Mouse (Mus musculus): ENCODE data around the gene Raph1. TPM values are rescaled to one million over a fixed set of nuclear protein-coding genes. Genes with fewer than 3 reads are reported as not detected.
"Not testable (repeated sequence)": the region's sequence is repeated elsewhere in the genome, so short reads cannot be mapped to it uniquely, and the experiment has no call there.

Gene Raph1
- total RNA-seq, 2 experiments from 2014 or later = 95.8 to 122 TPM

GRCm38 (mm10) chr1:60565270-60565920 is 1.5 kb downstream of the Raph1 start:
- DNase-seq = peak; percentile 49 to 64

- no peak for DNase-seq
These were observed 2.2 kb downstream of the Raph1 start for GRCm38 (mm10) chr1:60564691-60565090.

DNA sequence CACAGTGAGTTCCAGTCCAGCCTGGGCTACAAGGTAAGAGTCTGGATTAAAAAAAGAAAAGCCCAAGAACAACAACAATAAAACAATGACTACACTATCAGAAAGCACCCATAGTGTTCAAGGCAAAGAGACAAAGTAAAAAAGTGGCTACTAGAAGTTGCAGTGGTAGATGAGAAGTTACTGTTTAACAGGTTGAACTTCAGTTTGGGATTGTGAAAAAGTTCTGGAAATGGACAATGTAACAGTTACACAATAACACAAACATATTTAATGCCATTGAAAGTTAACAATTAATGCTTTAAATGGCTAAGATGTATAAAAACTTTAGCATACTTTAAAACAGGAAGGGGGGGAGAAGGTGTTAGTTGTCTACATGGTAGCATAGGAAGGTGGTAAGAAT is 3.9 kb downstream of the Raph1 start:
- DNase-seq = no peak

DNA sequence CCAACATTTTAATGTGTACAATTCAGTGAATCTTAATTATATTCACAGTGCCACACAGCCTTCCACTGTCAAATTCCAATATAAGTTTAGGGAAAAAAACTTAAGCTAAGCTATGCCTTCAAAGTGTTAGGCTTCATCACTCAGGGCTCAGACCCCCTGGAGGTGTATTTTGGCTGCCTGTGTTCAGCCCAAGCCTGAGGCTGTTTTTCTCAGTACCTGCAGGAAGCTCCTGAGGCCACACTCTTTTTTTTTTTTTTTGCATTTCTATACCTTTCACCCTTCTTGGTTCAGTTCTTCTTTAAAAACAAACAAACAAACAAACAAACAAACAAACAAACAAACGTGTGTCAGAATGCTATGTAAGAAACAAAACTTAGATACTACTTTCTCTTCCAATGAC is 23.2 kb downstream of the Raph1 start:
- no peak for DNase-seq

GRCm38 (mm10) chr1:60539272-60539671 is 27.6 kb downstream of the Raph1 start:
- DNase-seq = no peak

DNA sequence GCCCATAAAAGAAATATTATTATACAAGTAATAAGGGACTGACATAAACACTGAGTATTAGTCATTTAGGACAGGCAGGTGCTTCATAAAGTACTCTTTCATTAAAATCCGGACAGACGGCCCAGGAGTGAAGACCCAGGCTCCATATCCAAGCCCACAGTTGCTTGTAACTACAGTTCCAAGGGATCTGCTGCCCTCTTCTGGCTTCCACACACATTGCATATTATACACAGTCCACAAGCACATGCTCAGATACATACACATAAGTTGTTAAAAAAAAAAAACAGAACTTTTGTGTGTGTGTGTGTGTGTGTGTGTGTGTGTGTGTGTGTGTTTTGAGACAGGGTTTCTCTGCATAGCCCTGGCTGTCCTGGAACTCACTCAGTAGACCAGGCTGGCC is 32.0 kb downstream of the Raph1 start:
- DNase-seq = peak in 1 of 2 experiments; percentile 30

- DNase-seq = no peak
These were observed 36.3 kb downstream of the Raph1 start for GRCm38 (mm10) chr1:60530636-60531035.

DNA sequence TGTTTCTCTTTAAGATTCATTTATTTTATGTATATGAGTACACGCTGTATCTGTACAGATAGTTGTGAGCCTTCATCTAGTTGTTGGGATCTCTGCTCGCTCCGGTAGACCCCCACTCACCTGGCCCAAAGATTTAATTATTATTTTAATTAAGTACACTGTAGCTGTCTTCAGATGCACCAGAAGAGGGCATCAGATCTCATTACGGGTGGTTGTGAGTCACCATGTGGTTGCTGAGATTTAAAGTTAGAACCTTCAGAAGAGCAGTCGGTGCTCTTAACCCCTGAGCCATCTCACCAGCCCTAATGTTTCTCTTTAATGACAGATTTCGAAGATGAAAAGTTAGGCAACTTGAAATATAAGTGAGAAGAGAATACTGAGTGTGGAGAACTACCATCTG is 36.8 kb downstream of the Raph1 start:
- DNase-seq = no peak

DNA sequence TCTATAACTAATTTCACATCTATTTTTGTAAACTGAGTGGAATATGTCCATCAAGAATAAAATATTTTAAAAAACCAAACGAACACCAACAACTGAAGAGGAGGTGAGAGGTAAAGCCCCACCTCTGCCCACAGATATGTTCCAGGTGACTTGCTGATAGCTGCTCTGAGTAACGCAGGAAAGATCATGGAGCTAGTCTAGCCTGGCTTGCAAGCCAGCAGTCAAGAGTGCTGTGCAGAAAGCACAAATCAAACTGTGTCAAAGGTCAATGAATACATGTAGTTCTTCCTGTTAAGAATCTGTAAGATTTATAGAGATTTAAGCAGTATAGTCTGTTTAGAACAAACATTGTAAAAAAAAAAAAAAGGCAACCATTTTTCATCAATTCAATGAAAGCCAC is 56.3 kb downstream of the Raph1 start:
- no peak for DNase-seq

GRCm38 (mm10) chr1:60503456-60503855 is 63.4 kb downstream of the Raph1 start:
- DNase-seq = no peak

GRCm38 (mm10) chr1:60493421-60493820 is 73.5 kb downstream of the Raph1 start:
- no peak for DNase-seq

DNA sequence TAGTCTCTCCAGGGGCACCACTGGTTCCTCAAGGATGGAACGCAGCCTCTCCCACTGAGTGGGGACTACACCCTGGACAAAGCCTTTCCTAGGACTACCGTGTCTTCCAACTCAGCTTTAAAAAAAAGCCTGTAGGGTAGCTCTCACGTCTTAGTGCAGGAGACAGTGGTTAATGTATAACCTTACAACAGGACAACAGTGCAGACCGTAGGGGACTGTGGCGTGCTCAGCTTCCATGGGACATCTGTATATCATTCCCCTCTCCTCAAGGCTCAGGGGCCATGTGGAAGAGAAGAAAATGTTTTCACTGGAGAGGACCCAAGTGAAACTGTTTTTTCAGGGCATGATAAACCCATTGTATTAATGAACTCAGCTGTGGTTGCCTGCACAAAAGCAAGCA is 74.5 kb downstream of the Raph1 start:
- DNase-seq = no peak

DNA sequence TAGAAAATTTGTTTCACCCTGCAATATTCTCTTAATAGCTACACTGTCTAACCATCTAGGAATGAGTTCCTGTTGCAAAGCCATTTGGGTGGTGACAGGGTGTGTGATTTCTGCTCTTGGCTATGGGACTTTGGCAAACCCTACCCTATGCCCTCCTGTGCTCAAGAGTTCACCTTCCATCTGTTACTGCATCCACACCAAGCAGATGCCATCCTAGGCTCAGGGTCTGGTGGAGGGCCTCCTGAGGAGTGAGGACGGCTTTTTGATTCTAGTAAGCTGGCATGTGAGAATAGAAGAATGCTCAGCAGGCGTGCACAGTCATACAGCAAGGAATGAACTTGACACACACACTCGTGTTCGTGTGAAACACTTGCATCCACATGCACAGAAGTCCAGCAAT is 76.4 kb downstream of the Raph1 start:
- DNase-seq = no peak

DNA sequence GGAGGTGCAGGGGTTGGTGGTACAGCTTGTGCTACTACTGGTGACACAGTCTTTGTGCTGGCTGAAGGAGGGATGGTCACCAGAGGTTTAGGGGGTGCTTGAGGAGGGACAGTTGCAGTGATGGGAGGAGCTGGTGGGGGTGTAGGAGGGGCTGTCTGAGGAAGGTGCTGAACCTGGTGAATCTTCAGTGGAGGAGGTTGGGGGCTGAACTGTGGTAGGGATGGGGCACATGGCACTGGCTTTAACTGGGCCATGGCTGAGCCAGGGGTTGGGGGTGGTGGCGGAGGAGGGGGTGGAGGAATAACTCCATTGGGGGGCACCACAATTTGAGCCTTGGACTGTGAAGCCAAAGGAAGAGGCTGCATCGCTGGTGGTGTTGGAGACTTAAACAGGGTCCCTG is 77.2 kb downstream of the Raph1 start:
- no peak for DNase-seq

DNA sequence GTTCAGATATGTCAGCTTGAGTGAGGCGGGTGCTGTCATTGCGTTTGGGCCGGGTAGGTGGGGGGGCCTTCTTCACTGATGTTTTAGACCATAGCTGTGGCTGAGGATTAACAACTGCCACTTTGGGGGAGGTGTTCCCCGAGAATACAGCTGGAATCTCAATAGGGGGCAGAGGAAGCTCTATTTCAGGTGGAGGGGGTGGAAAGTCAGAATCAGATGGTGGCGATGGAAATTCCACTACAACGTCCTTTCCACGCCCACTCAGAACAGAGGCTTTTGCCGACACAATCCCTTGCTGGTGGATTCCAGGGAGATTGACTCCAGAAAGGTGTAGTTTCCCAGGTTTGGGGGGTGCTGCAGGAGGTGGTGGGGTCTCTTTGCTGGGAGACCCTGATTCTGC is 78.3 kb downstream of the Raph1 start:
- no peak for DNase-seq

DNA sequence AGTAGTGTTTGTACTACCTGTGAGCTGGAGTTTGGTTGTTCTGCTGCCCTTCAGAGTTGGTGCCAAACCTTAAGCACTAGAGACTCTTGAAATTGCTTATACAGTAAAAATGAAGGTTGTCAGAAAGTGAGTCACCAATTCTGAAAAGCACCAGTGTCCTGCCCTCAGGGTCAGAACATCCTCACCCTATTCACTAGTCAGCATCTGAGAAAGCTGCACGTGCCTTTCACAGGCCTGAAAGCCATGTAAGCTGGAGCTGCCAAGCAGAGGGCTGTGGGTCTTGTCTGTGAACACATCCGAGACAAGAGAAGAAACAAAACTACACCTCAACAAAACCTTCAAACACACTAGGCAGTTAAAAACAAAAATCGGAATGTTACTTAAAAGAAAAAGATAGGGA is 81.3 kb downstream of the Raph1 start:
- no peak for DNase-seq

DNA sequence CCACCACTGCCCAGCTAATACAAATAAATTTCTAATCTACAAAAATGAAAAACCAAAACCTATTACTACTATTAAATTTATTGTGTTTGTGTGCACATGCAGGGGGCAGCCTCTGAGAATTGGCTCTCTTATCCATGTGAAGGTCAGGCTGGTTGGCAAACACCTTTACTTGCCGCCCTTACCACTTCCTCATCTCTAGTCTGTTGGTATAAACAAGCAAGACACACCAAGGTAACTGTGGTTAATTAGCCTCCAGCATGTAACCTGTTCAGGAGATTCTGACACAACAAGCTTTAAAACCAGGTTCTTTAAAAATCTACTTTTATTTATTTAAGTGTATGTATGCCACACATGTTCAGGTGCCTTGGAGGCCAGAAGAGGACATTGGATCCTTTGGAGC is 84.0 kb downstream of the Raph1 start:
- no peak for DNase-seq

DNA sequence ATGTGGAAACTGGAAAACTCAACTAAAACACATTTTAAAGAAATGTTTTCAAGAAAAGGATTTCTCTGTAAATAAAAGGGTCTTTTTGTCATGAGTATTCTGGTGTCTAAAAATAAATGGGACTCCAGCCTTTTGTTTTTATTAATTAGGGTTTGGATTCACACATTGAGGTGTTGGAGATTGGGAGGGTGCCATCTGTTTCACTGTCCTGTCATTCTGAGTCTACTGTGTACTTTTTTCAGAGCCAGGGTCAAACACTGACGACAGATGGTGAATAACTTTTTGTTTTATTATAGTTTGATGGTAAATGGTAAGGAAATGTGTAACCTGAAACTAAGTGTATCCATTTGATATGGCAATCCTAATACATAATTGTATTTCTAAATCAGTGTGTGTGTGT is 85.3 kb downstream of the Raph1 start:
- DNase-seq = no peak

DNA sequence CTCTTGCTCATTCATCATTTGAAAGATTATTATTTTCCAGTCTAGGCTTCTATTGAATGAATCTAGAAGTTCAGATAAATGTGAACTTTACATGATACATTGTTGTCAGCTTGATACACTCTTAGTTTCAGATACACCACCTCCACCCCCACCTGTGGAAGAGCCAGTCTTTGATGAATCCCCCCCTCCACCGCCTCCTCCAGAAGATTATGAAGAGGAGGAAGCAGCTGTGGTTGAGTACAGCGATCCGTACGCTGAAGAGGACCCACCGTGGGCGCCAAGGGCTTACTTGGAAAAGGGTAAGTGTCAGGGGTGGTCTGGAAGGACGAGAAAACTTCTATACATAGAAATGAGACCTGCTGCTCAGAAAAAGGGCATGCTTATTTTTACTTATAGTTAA is 96.4 kb downstream of the Raph1 start:
- DNase-seq = no peak

DNA sequence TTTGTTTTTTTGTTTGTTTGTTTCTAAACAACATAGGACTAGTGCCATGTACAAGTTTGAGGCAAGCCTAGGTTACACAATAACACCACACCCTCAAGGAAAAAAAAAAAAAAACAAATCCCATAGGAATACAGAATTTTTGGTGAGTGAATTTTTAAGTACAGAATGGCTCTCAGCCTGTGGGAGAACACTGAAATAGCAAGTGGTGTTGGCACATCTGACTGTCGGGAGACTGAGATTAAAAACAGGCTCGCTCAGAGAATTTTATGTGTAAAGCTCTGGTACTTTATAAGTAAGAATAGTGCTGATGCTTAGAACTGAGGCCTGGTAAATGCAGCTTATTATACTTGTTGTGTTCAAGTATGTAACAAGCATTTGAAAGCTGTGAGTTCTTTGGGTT is 97.4 kb downstream of the Raph1 start:
- no peak for DNase-seq

DNA sequence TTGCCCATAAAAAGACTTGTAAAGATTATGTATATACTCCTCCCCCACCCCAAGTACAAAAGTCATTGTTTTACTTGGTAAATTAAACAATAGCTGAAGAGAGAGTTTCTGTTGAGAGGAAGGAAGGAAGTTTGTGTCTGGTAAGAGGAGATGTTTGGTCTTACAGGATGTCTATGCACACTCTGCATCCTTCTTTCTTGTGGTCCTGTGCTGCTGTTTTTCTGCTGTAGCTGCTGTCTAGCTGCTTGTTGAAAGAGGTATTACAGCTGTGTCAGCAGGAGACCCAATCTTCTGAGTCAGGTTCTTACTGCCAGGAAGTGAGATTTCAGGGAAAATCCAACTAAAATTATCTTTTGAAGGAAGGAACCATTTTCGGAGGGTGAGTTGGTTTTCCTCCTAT is 106.3 kb downstream of the Raph1 start:
- no peak for DNase-seq

DNA sequence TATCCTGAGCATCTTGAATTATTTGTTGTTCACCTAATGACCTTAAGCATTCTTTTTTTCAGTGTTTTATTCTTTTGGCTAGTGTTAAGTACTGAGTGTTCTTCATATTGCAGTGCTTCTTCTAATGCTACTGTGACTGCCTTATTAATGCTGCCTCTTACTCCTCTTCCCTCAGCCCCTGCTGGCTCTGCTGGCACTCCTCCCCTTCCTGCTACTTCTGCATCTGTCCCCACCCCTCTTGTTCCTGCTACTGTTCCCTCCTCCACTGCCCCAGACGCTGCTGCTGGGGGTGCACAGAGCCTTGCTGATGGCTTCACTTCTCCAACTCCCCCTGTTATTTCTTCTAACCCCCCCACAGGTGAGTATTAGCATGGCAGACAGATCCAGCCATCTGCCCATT is 117.0 kb downstream of the Raph1 start:
- DNase-seq = no peak

DNA sequence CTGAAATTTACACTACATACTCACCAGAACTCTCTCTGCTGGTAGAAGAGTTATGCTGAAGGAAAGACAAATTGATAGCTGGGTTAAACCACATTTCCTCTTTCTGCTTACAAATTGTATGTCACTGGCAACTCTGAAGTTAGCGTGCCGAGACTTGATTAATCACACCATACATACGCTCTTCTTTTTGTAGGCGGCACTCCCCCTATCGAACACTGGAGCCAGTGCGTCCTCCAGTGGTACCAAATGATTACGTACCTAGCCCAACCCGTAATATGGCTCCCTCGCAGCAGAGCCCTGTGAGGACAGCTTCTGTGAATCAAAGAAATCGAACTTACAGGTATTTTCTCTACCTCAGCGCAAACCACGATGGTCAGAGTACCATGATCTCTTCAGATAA is 119.8 kb downstream of the Raph1 start:
- DNase-seq = no peak

GRCm38 (mm10) chr1:60441438-60441837 is 125.5 kb downstream of the Raph1 start:
- DNase-seq = not testable (repeated sequence)

- no peak for DNase-seq
These were observed 134.4 kb downstream of the Raph1 start for GRCm38 (mm10) chr1:60432497-60432896.
